Mouse (Mus musculus) T-helper 17 cell (primary cell): ENCODE data around the gene Gm17428.
"Not testable (repeated sequence)": the region's sequence is repeated elsewhere in the genome, so short reads cannot be mapped to it uniquely, and the experiment has no call there.

Experiments used
- in situ Hi-C, 2 experiments: fragments of 300-600 bp; cut with MboI, MseI; formaldehyde crosslinking; loops; 1 replicate in 1 of 2; 2 replicates in 1 of 2; pipeline ENCODE4 v1.15.1; 2025; ENCODE audit warnings: high pct_unique_total_duplicates in 2 of 2

The Gm17428 gene

GRCm38 (mm10) chr14:54988350-54988874 is 11.7 kb downstream of the Gm17428 start:
- in situ Hi-C loops = not testable (repeated sequence)

- in situ Hi-C loops = no loop called here
These were observed 12.1 kb downstream of the Gm17428 start for GRCm38 (mm10) chr14:54988882-54989281.

- in situ Hi-C loops = no loop called here
These were observed 13.2 kb downstream of the Gm17428 start for GRCm38 (mm10) chr14:54989886-54990441.

DNA sequence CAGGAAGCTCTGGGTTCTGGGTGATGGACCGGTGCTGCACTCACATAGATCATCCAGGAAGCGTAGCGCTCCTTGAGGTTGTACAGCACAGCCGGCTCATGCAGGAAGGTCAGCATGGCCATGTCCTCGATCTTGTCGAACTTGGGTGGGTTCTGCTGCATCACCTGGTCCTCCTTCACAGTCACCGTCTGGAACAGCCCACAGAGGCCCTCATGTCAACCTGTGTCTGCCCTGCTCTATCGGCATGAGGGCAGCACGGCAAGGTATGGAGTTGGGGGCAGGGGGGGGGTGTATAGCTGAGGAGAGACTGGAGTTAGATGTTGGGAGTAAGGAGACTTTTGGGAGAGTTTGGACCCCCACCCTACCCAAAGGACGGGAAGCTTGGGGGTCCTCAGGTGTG is 15.5 kb downstream of the Gm17428 start:
- in situ Hi-C loops = no loop called here

GRCm38 (mm10) chr14:54993636-54994035 is 16.9 kb downstream of the Gm17428 start:
- in situ Hi-C loops = no loop called here

GRCm38 (mm10) chr14:54994136-54994868 is 17.6 kb downstream of the Gm17428 start, which contains the start of gene Myh7:
Myh7 (minus strand) TSS chr14:54994626.
- in situ Hi-C loops = no loop called here

GRCm38 (mm10) chr14:54994869-54995186 is 18.1 kb downstream of the Gm17428 start:
- in situ Hi-C loops = no loop called here

GRCm38 (mm10) chr14:54995457-54996138 is 18.9 kb downstream of the Gm17428 start:
- in situ Hi-C loops = no loop called here

- in situ Hi-C loops = no loop called here
These were observed 20.1 kb downstream of the Gm17428 start for GRCm38 (mm10) chr14:54996793-54997192.

GRCm38 (mm10) chr14:54997297-54997696 is 20.6 kb downstream of the Gm17428 start:
- in situ Hi-C loops = no loop called here

GRCm38 (mm10) chr14:54998680-54999079 is 21.9 kb downstream of the Gm17428 start:
- in situ Hi-C loops = no loop called here

GRCm38 (mm10) chr14:54999868-55000267 is 23.1 kb downstream of the Gm17428 start:
- in situ Hi-C loops = not testable (repeated sequence)

- in situ Hi-C loops = no loop called here
These were observed 24.1 kb downstream of the Gm17428 start for GRCm38 (mm10) chr14:55000814-55001213.

GRCm38 (mm10) chr14:55001446-55001845 is 24.7 kb downstream of the Gm17428 start:
- in situ Hi-C loops = no loop called here

GRCm38 (mm10) chr14:55001938-55002686 is 25.4 kb downstream of the Gm17428 start:
- in situ Hi-C loops = no loop called here

DNA sequence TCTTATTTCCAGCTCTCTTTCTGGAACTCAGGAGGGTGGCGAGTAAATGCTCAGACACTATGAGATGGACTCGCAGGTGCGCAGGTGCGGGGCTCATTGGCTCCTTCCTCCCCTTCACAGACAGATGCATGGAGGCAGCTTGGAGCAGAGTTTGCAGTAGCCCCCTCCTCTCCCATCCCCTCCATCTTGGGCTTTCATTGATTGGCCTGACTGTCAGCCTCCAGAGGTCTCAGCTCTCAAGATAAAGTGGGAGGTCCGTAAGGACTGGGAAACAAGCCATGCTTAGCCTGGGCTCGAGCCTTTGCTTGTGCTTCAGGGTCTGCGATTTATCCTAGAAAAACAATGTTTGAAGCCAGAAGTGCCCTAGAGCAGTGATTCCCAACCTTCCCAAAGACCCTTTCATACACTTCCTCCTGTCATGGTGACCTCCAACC is 26.0 kb downstream of the Gm17428 start:
- in situ Hi-C loops = no loop called here

GRCm38 (mm10) chr14:55003878-55004855 is 27.4 kb downstream of the Gm17428 start:
- in situ Hi-C loops = no loop called here

GRCm38 (mm10) chr14:55005506-55005905 is 28.8 kb downstream of the Gm17428 start:
- in situ Hi-C loops = no loop called here

- in situ Hi-C loops = no loop called here
These were observed 29.2 kb downstream of the Gm17428 start for GRCm38 (mm10) chr14:55005967-55006366.

- in situ Hi-C loops = no loop called here
These were observed 29.8 kb downstream of the Gm17428 start for GRCm38 (mm10) chr14:55006541-55006940.
